Mouse (Mus musculus): Measurements from ENCODE around the gene Cmklr1. TPM values are rescaled to one million over a fixed set of nuclear protein-coding genes. Genes with fewer than 3 reads are reported as not detected.
A peak's percentile ranks its signal among the peaks of the same experiment; 100 is the strongest.

Cmklr1 gene
- total RNA-seq, 2 experiments from 2014 or later = 2.9 to 4.7 TPM

DNA sequence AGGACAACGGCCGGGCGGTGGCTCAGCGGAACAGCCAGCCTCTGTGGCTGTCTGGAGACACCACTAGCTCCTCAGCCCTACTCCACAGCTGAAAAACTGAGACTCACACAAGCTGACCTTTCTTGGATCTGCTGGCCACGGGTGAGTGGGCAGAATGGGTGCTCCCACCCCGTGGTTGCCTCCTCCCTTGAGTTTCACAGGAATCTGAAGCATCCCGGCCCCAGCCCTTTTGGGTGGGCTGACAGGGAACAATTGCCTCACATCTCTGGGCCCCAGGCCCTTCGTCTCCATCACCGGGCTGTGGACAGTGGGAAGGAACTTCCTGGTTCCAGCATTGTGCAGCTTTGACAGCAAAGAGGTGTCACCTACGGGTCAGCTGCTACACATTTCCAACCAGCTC, 20.1 kb downstream of the Cmklr1 start:
- no peak for DNase-seq (ENCODE audit: extremely low spot score in 1 of 2, low spot score in 2 of 2)
- Histone ChIP-seq H3K27ac (no peak overlapping the region), H3K4me3 (no peak overlapping the region)
- intact Hi-C loops (cut with DNase I) = no loop called here
- no peak for TF ChIP-seq CTCF (IDR thresholded peaks at IDR 0.05)

DNA sequence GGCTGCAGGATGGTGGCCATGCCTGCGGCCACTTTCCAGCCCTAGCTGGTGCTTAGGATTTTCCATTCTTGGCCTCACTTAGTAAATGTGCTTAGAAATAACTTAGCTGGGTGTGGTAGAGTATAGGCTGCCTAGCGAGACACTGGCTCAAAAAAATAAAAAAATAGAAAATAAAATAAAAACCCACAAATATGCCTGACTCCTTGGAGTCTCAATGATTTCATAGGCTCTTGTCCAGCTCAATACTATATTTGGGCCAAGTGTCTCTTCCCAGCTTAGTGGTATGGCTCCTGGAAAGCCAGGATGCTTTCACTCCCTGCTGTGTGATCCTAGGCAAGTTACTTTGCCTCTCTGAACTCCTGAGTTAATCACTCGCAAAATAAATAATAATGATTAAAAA, 21.0 kb downstream of the Cmklr1 start:
- Histone ChIP-seq H3K4me3 (no peak overlapping the region), H3K27ac (no peak overlapping the region)
- intact Hi-C loops (cut with DNase I) = no loop called here
- no peak for TF ChIP-seq CTCF (IDR thresholded peaks at IDR 0.05)
- DNase-seq (ENCODE audit: extremely low spot score in 1 of 2, low spot score in 2 of 2) = no peak

DNA sequence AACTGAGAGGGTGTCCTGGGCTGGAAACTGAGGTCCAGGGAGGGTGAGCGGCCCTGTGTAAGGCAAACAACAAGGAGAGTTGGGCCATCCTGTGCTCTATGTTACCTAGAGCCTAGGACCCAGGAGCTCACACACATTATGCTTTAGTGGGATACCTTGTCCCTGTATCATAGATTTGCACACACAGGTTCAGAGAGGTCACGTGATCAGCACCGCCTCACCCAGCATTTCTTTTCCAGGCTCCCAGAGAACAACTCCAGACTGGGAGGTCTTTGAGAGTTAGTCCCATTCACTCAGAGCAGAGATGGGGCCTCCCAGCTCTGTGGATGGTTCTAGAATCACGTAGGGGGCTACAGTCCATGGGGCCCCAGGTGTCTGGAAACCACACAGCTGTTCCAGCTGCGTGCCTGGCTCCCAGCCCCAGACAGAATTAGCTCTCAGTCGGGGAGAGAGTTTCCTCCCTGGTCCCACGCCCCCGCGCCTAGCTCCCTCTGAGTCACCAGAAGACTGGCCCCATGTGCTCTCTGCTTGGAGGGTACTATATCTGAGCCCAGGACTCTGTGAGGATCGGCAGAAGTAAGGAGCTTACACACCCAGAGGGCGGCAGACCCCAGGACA, 22.3 kb downstream of the Cmklr1 start:
- intact Hi-C loops (cut with DNase I) = no loop called here
- no peak overlapping the region for H3K27ac ChIP-seq
- peak; percentile 49 to 60 for DNase-seq (ENCODE audit: extremely low spot score in 1 of 2, low spot score in 2 of 2)
- TF ChIP-seq CTCF (IDR thresholded peaks at IDR 0.05) = no peak
- H3K4me3 ChIP-seq = no peak overlapping the region

DNA sequence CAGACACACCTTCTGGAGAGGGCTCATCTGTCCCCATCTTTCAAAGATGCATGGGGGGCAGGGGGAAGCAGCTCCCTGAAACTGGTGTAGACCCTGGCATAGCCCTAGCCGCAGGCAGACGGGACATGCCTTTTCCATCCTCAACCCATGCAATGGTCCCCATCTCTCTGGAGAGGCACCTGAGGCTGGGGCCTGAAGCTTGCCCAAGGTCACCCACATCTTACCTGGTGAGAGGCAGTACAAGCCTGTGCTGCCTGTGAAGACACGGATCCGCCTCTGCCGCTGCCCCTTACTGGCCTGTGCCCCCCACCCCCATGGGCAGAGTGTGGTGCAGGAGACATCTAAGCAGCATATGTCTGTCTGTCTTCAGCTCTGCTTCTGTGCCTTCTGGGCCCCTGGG, 23.2 kb downstream of the Cmklr1 start:
- Histone ChIP-seq H3K4me3 (no peak overlapping the region), H3K27ac (no peak overlapping the region)
- intact Hi-C loops (cut with DNase I) = no loop called here
- TF ChIP-seq CTCF (IDR thresholded peaks at IDR 0.05) = no peak
- DNase-seq (ENCODE audit: extremely low spot score in 1 of 2, low spot score in 2 of 2) = no peak

GRCm38 (mm10) chr5:113626352-113626751, 23.9 kb downstream of the Cmklr1 start:
- H3K4me3 ChIP-seq = no peak overlapping the region
- no peak overlapping the region for H3K27ac ChIP-seq
- no peak for TF ChIP-seq CTCF (IDR thresholded peaks at IDR 0.05)
- intact Hi-C loops (cut with DNase I) = no loop called here
- no peak for DNase-seq (ENCODE audit: extremely low spot score in 1 of 2, low spot score in 2 of 2)

- no peak for DNase-seq (ENCODE audit: extremely low spot score in 1 of 2, low spot score in 2 of 2)
- intact Hi-C loops (cut with DNase I) = no loop called here
- Histone ChIP-seq H3K4me3 (no peak overlapping the region), H3K27ac (no peak overlapping the region)
- no peak for TF ChIP-seq CTCF (IDR thresholded peaks at IDR 0.05)
Measured at GRCm38 (mm10) chr5:113625068-113625467, 25.2 kb downstream of the Cmklr1 start.

GRCm38 (mm10) chr5:113623052-113623451, 27.2 kb downstream of the Cmklr1 start:
- Histone ChIP-seq H3K4me3 (no peak overlapping the region), H3K27ac (no peak overlapping the region)
- intact Hi-C loops (cut with DNase I) = no loop called here
- no peak for TF ChIP-seq CTCF (IDR thresholded peaks at IDR 0.05)
- no peak for DNase-seq (ENCODE audit: extremely low spot score in 1 of 2, low spot score in 2 of 2)

GRCm38 (mm10) chr5:113620999-113621398, 29.2 kb downstream of the Cmklr1 start:
- H3K4me3 ChIP-seq = no peak overlapping the region
- intact Hi-C loops (cut with DNase I) = no loop called here
- no peak for DNase-seq (ENCODE audit: extremely low spot score in 1 of 2, low spot score in 2 of 2)
- H3K27ac ChIP-seq = no peak overlapping the region
- TF ChIP-seq CTCF (IDR thresholded peaks at IDR 0.05) = no peak

DNA sequence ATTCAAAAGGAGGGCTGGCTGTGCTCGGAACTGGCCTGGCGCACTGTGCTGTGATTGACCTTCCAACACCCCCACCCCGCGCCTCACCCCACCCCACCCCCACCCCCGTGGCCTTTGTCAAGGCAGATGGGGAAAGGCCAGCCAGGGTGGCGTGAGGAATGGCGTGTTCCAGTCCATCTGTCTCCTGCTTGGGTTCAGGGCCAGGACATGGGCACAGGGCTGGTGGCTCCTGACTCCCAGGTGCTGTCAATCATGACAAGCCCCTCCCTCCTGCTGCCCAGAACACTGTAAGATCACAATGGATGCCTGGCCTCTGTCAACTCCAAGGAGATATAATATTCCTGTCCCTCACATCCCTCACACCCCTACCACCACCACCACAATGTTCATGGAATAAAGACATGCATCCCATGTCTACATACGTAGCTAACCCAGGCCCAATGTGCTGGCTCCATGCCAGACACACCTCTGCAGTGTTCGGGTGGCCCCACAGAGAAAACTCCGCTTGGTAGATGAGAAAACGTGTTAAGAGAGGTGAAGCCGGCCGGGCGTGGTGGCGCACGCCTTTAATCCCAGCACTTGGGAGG, 30.0 kb downstream of the Cmklr1 start:
- intact Hi-C loops (cut with DNase I) = no loop called here
- Histone ChIP-seq H3K27ac (no peak overlapping the region), H3K4me3 (no peak overlapping the region)
- DNase-seq (ENCODE audit: extremely low spot score in 1 of 2, low spot score in 2 of 2) = no peak
- TF ChIP-seq CTCF (IDR thresholded peaks at IDR 0.05) = no peak

- no peak for TF ChIP-seq CTCF (IDR thresholded peaks at IDR 0.05)
- Histone ChIP-seq H3K27ac (no peak overlapping the region), H3K4me3 (no peak overlapping the region)
- DNase-seq (ENCODE audit: extremely low spot score in 1 of 2, low spot score in 2 of 2) = no peak
- intact Hi-C loops (cut with DNase I) = no loop called here
Measured at GRCm38 (mm10) chr5:113619151-113619550, 31.1 kb downstream of the Cmklr1 start.

- no peak for DNase-seq (ENCODE audit: extremely low spot score in 1 of 2, low spot score in 2 of 2)
- intact Hi-C loops (cut with DNase I) = no loop called here
- Histone ChIP-seq H3K4me3 (no peak overlapping the region), H3K27ac (no peak overlapping the region)
- TF ChIP-seq CTCF (IDR thresholded peaks at IDR 0.05) = no peak
Measured at GRCm38 (mm10) chr5:113618716-113619115, 31.5 kb downstream of the Cmklr1 start.

DNA sequence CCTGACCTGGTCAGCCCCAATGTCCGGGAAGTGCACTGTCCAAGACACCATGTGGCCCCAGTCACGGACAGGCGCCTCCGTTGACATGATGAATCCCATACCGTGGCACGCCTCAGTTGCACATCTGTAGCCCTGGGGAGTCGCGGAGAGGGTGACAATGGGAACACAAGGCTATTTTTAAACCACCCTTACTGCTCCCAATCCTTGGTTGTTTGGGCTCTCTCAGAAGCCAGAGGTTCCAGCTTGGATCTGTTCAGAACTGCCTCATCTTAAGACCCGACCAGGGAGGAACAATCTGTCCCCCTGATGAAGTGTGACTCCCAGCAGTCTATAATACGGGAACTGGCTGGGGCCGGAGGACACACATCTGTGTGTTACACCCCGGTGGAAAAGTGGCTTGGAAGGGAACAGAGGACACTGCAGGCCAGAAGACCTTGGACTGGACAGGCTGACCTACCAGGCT, 38.4 kb downstream of the Cmklr1 start:
- intact Hi-C loops (cut with DNase I) = no loop called here

DNA sequence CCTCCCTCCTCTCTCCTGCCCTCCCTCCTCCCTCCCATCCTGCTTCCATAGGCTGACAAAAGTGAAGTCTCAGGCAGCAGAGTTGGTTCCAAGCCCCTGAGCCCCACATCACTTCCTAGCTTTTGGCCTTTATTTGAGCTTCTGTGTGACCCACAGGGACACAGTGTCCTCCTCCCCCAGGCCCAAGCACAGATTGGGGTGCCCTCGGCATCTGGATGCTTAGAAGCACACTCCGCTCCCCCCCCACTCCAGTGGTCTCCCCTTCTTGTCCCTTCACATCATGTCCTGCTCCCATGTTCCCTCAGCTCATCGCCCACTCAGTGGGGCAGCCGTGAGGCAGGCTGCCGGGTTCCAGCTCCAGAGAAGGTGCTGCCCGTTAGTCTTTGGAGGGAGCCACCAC, 39.1 kb downstream of the Cmklr1 start:
- no peak for TF ChIP-seq CTCF (IDR thresholded peaks at IDR 0.05)
- Histone ChIP-seq H3K4me3 (no peak overlapping the region), H3K27ac (no peak overlapping the region)
- intact Hi-C loops (cut with DNase I) = no loop called here
- DNase-seq (ENCODE audit: extremely low spot score in 1 of 2, low spot score in 2 of 2) = no peak

More for the DNA sequence above, 38.4 kb downstream of the Cmklr1 start:
- DNase-seq (ENCODE audit: extremely low spot score in 1 of 2, low spot score in 2 of 2) = no peak
- H3K27ac ChIP-seq = no peak overlapping the region
- no peak overlapping the region for H3K4me3 ChIP-seq
- no peak for TF ChIP-seq CTCF (IDR thresholded peaks at IDR 0.05)

Data from left cerebral cortex, adult 2 months (tissue).